Mouse (Mus musculus) brown adipose tissue, adult 24 weeks (tissue): Measurements from ENCODE around the gene Tceanc. TPM values are rescaled to one million over a fixed set of nuclear protein-coding genes. Genes with fewer than 3 reads are reported as not detected.

Experiments
- H3K27ac ChIP-seq: fragments of 200-500 bp; replicated peaks from 2 replicates; pipeline ENCODE4 v1.5.1; 2012; ENCODE audit warnings: low read depth, mild to moderate bottlenecking, low read length
- H3K4me1 ChIP-seq: fragments of 200-500 bp; 2 replicates; pipeline ENCODE4 v1.6.1; 2012; ENCODE audit warnings: low read length, mixed read lengths; ENCODE audit not compliant: control insufficient read depth, insufficient read depth, insufficient read length
- H3K4me3 ChIP-seq: fragments of 200-500 bp; 2 replicates; pipeline ENCODE4 v1.5.1; 2012; ENCODE audit warnings: low read depth, mild to moderate bottlenecking, low read length, moderate library complexity; ENCODE audit not compliant: insufficient read depth
- polyA plus RNA-seq: library from polyadenylated mRNA; stranded (reverse); fragments of >200 nt; gene quantifications from 2 replicates; pipeline ENCODE4 v1.2.4, GENCODE M21; 2012; ENCODE audit not compliant: missing spikeins, insufficient read depth, insufficient read length

The Tceanc gene
- polyA plus RNA-seq, 1 experiment = 3.9 TPM

GRCm38 (mm10) chrX:166512071-166512470 lies 6.3 kb downstream of the Tceanc start:
- H3K4me1 ChIP-seq = no peaks in the 10 kb centered on the region
- no peak overlapping the region for H3K27ac ChIP-seq
- no peak overlapping the region for H3K4me3 ChIP-seq

GRCm38 (mm10) chrX:166511107-166511506 lies 7.3 kb downstream of the Tceanc start:
- Histone ChIP-seq H3K27ac (peak overlapping the region; percentile 11; the same call in 1 of the 2 replicates), H3K4me1 (no peaks in the 10 kb centered on the region), H3K4me3 (no peak overlapping the region)

- H3K4me1 ChIP-seq = no peaks in the 10 kb centered on the region
Measured at GRCm38 (mm10) chrX:166509761-166510738, 8.3 kb downstream of the Tceanc start.

GRCm38 (mm10) chrX:166504421-166504820 lies 13.9 kb downstream of the Tceanc start:
- Histone ChIP-seq H3K4me1 (no peaks in the 10 kb centered on the region), H3K4me3 (no peak overlapping the region), H3K27ac (no peak overlapping the region)

More at GRCm38 (mm10) chrX:166509761-166510738, 8.3 kb downstream of the Tceanc start:
- Histone ChIP-seq H3K27ac (peak overlapping the region; percentile 100), H3K4me3 (peak overlapping the region; percentile 92)

- Histone ChIP-seq H3K27ac (no peak overlapping the region), H3K4me1 (no peaks in the 10 kb centered on the region), H3K4me3 (no peak overlapping the region)
Measured at GRCm38 (mm10) chrX:166499496-166500190, 18.7 kb downstream of the Tceanc start.

- no peak overlapping the region for H3K27ac ChIP-seq
- H3K4me1 ChIP-seq = no peaks in the 10 kb centered on the region
- no peak overlapping the region for H3K4me3 ChIP-seq
Measured at GRCm38 (mm10) chrX:166497771-166498170, 20.6 kb downstream of the Tceanc start.

GRCm38 (mm10) chrX:166495052-166495451 lies 23.3 kb downstream of the Tceanc start:
- H3K4me1 ChIP-seq = no peaks in the 10 kb centered on the region
- no peak overlapping the region for H3K4me3 ChIP-seq
- H3K27ac ChIP-seq = no peak overlapping the region

- Histone ChIP-seq H3K4me1 (peaks cover 2% of the 10 kb centered on the region; the same call in 1 of the 2 replicates), H3K27ac (peak within 1 kb of the TSS; percentile 97), H3K4me3 (peak within 1 kb of the TSS; percentile 99)
Measured at GRCm38 (mm10) chrX:166479365-166479983, 38.9 kb downstream of the Tceanc start, which contains the start of gene Rab9. Gene Rab9, minus strand, starts transcription at chrX:166479867.

- peak overlapping the region; percentile 97 for H3K27ac ChIP-seq
- peak overlapping the region; percentile 99 for H3K4me3 ChIP-seq
- H3K4me1 ChIP-seq = peaks cover 2% of the 10 kb centered on the region; the same call in 1 of the 2 replicates
Measured at GRCm38 (mm10) chrX:166478631-166479364, 39.6 kb downstream of the Tceanc start.

GRCm38 (mm10) chrX:166477393-166477792 lies 41.0 kb downstream of the Tceanc start:
- Histone ChIP-seq H3K4me1 (peaks cover 2% of the 10 kb centered on the region), H3K4me3 (no peak overlapping the region), H3K27ac (no peak overlapping the region)

GRCm38 (mm10) chrX:166472612-166473011 lies 45.8 kb downstream of the Tceanc start:
- Histone ChIP-seq H3K27ac (no peak overlapping the region), H3K4me3 (no peak overlapping the region), H3K4me1 (peaks cover 2% of the 10 kb centered on the region)

- Histone ChIP-seq H3K27ac (no peak overlapping the region), H3K4me1 (no peaks in the 10 kb centered on the region; the same call in 1 of the 2 replicates), H3K4me3 (no peak overlapping the region)
Measured at GRCm38 (mm10) chrX:166468321-166468720, 50.0 kb downstream of the Tceanc start.

- no peaks in the 10 kb centered on the region for H3K4me1 ChIP-seq
- H3K27ac ChIP-seq = no peak overlapping the region
- H3K4me3 ChIP-seq = no peak overlapping the region
Measured at GRCm38 (mm10) chrX:166455525-166455924, 62.8 kb downstream of the Tceanc start.

- Histone ChIP-seq H3K4me1 (no peaks in the 10 kb centered on the region), H3K4me3 (no peak overlapping the region), H3K27ac (peak overlapping the region; percentile 27; the same call in 1 of the 2 replicates)
Measured at GRCm38 (mm10) chrX:166454331-166454730, 64.0 kb downstream of the Tceanc start.
